Mouse (Mus musculus): ENCODE data around the gene Rapgef3.
A peak's percentile ranks its signal among the peaks of the same experiment; 100 is the strongest.

Rapgef3 gene

DNA sequence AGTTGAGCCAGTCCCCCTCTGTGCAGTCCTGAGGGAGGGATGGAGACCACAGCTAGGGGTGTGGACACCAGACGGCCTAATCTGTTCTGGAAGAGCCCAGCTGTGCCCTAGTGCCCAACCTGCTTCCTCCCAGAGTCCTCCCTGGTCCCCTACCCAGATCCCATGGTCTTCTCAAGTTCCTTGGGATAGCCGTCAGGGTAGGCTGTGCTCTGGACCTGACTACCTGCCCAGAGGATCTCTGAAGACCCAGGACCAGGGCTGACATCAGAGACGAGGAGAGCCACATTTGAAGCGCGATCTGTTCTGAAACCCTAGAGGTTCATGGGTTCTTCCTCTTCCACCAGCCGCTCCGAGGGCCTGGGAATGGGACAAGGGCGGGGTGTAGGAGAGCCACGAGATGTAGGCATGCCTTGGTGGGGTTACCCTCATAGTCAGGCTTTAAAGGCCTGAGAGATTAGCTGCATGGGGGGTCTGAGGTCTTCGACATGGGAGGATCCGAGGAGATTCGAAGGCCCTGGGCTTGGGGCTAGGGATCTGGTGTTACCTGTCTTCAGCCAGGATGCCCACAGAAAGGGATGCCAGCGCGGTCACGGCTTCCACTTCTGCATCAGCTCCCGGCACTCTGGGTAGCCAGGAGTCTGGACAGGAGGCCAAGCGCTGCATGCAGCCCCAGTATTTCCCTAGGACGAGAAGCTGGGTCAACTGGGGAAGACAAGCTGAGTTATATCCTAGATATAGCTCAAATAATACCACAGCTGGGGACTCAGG is 25.8 kb upstream of the Rapgef3 start:
- DNase-seq = no peak

DNA sequence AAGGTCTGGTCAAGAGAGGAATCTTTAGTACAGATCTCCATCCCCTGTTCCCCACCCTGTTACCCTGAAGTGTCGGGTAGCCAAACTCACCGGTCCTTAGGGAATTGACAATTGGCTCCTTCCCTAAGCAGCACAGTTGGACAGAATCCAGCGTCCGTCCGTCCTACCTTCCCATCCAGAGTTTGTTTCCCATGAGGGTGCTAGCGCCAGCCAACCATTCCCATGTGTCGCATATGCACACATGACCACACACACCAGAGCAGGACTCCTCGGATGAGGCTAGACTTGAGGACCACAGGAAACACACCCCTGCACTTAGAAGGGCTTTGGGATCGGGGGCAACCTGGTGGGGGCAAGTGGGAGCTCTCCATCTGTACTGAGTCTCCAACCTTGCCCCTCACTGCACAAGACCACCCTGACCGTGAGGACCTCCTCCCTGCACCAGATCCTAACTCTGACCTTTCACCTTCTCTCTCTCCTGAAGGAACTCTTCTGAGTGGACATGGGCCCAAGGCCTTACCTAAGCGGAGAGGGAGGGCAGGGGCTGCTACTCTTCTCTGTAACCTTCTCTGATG is 23.4 kb upstream of the Rapgef3 start:
- DNase-seq = no peak

DNA sequence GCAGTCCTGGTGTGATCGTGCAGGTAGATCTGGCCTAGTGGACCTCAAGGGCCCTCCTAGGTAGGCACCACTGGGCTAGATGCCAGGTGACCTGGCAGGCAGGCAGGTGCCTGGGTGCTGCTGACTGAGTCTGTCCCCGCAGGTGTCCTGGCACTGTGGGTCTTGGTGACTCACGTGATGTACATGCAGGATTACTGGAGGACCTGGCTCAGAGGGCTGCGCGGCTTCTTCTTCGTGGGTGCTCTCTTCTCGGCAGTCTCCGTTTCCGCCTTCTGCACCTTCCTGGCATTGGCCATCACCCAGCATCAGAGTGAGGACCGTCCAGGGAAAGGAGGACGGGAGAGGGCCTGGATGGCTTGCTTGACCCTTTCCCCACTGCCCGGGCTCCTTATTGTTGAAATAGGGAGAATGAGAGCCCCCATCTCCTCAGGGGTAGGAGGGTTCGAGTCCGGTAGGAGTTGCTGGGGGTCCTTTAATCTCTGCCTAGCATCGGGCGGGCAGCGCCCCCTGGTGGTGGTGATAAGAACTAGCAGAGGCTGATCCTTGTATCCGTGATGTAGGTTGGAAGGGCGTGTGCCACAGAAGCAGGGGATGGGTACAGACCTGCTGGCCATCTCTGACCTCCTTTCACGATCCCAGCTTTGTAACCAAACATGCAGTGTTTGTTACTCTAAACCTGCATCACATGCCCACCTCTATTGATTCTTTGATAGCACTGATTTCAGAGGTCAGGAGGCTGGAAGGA is 22.2 kb upstream of the Rapgef3 start:
- peak; percentile 80 for DNase-seq

DNA sequence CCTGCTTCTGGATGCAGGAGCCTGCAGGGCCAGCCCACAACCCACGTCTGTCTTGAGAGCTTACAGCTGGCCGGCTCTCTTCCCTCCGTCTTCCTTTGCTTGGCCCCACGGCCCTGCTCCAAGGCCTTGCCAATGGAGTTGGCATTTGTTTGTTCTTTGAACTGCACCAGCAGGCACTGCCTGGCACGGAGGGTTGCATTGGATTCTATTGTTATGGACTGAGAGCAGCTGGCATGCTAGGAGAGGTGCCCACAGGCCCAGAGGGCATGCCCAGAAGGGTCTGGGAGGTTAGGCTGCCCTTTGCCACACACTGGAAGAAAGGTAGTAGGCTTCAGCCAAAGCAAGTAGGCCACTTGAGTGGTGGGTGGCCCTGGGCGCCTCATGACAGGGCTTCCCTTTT is 21.0 kb upstream of the Rapgef3 start:
- peak; percentile 58 for DNase-seq

DNA sequence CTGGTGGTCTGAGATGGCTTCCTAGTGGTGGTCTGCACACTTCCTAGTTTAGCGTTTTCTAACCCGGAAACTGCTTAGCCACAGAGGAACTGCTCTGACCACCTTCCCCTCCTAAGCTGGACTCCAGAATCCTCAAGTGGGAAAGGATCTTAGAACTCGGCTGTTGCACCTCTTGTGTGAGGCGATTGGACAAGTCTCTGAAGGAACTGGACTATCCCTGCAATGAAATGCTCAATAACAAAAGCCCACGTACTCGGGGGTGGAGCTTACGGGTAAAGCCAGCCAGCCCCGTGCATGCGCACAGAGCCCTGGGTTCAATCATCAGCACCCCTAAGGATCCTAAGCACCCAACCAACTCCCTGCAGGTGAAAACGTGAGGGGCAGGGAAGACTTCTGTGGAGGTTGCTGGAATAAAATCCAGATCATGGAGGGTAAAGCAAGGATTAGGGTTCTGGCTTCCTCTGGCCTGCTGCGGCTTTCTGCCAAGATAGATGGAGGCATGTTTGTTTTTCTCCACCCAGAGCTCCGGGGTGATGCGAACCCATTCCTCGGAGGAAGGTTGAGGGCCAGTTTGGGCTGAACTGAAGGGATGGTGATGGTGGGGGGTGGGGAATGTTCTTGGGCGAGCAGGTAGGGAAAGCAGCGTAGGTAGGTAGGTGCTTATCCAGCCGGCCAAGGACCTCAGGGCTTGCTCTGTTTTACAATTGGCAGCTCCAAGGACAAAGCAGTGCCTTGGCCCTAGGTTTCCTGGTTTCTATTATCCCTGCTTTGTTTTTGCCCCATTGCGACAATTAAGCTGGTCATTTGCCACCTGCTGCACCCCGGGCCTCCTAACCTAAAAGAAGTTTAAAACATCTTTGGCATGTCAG is 20.3 kb upstream of the Rapgef3 start:
- DNase-seq = no peak

DNA sequence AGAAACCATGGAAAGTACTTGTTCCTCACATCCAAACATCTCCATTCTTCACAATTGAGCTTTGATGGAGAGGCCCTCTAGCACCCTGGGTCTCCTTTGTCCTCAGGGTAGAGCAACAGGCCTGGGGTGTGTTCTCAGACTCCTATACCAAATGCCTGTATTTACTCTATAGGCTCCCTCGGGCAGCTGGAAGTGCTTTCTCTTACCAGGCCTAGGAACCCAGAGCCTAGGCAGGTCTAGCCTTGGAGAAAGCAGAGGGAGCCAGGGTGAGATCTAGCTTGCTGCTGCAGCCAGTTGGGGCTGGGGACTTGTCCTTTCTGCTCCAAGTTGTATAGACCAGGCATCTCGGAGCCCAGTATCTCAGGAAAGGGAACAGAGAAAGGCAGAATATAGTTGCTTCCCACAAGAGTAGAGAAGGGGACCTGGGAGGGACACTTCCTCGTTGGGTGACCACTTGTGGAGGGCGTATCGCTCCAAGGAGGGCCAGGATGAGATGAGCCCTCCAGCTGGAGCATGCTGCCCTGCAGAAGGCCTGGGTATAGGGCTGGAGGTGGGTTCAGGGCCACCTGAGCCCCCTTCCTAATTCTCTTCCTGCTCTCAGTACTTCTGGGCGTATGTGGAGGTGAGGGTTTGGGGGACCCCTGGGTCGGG is 19.5 kb upstream of the Rapgef3 start:
- no peak for DNase-seq

DNA sequence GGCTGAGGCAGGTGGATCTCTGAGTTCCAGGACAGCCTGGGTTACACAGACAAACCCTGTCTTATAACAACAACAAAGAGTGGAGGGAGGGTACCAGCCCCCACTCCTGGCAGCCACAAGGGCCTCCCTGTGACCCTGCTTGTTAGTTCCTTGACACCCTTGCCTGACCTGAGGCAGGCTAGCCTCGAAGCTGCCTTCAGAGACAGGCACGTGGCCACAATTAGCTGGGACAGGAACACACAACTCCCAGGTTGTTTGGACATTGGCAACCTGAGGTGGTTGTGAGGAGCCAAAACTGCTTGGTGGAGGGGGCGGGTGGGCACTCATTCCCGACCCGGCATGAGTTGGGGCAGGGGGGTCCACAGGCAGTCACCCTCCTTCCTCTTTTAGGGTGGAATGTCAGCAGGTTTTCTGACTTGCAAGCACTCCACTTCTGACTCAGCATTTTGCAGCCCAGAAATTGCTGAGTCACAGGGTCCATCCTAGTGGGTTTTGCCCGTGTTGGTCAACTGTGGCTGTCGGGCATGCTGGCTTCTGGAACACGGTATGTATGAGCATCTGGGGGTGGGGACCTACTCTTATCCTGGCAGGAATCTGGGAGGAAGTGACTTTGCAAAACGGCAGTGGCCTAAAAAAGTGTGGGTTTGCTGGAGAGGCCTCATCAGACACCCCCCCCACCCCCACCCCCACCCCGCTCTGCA is 18.8 kb upstream of the Rapgef3 start:
- peak; percentile 49 for DNase-seq

DNA sequence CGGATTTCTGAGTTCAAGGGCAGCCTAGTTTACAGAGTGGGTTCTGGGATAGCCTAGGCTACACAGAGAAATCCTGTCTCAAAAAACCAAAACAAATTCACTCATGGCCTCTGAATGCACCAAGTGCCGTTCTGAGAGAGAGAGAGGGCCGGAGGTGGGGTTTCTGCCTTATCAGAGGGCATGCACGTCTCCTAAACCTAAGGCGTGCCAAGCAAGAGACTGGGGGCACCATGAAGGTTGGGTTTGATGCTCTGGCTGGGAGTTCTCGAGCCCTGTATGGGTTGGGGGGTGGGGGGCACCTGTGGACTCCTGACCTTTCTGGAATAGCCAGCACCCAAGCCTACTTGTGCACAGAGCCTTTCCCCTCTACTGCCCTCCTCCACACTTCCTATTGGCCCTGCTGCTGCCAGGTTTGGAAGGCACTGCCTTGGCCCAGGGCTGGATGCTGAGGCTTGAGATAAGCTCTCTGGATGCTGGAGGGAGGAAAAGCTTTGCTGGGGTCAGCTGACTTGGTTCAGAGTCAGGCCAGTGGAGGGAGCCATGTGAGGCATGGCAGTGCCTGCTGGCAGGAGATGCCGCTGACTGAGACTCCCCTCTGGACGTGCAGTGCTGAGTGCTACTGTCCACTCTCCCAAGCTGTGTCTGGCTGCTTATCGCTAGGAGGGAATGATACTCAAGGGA is 18.1 kb upstream of the Rapgef3 start:
- peak; percentile 52 for DNase-seq

DNA sequence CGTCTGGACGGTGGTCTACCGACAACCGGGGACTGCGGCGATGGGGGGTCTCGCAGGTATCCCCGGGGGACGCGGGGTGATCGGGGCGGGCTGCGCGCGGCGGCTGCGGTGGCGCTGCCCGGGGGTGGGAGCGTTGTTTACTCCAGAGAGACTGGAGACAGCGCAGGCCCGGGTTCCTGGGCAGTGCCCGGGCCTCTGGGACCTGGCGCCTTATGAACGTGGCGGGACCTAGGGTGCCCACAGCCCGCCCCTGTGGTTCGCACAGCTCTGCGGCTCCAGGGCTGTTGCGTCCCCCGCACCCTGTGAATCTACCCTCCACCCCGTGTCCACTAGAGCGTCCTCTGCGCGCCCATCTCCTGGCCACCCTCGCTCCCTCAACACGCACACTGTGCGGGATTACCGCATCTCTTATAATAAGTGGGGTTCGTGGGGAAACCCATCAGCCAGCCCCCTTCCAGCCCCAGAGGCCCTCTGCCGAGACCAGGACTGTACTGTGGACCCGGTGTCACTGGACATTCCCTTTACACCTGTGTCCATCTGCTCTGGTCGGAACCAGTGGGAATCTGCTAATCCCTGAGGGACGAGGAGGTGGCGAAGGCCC is 16.9 kb upstream of the Rapgef3 start:
- DNase-seq = no peak

DNA sequence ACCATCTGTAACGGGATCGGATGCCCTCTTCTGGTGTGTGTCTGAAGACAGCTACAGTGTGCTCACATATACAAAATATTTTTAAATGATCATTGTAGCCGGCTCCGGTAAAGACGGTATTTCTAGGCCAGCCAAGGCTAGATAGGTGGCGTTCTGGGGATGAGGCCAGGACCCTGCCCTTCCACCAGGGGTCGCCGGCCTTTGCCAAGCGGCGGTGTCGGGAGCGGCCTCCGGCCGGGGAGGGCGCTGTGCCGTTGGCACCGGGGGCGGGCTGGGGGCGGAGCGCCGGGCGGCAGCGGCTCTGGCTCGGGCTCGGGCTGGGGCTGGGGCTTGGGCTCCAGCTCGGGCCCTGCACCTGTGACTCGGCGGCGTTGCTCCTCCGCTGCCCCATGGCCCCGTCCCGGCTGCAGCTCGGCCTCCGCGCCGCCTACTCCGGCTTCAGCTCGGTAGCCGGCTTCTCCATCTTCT is 16.4 kb upstream of the Rapgef3 start:
- DNase-seq = peak; percentile 94

DNA sequence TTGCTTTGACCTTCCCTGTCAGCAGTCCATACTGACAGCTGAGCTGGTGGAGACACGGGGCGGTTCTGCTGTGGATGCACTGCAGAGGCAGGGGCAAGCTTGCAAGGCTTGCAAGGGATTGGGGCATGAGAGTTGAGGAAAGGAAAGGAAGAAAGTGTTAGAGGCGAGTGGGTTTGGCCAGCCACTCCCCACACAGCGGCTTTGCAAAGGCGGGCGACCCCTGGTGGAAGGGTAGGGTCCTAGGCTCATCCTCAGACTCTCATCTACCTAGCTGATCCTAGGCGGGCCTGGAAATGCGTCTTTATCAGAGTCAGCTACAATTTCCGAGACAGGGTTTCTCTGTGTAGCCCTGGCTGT is 15.0 kb upstream of the Rapgef3 start:
- DNase-seq = peak; percentile 91

DNA sequence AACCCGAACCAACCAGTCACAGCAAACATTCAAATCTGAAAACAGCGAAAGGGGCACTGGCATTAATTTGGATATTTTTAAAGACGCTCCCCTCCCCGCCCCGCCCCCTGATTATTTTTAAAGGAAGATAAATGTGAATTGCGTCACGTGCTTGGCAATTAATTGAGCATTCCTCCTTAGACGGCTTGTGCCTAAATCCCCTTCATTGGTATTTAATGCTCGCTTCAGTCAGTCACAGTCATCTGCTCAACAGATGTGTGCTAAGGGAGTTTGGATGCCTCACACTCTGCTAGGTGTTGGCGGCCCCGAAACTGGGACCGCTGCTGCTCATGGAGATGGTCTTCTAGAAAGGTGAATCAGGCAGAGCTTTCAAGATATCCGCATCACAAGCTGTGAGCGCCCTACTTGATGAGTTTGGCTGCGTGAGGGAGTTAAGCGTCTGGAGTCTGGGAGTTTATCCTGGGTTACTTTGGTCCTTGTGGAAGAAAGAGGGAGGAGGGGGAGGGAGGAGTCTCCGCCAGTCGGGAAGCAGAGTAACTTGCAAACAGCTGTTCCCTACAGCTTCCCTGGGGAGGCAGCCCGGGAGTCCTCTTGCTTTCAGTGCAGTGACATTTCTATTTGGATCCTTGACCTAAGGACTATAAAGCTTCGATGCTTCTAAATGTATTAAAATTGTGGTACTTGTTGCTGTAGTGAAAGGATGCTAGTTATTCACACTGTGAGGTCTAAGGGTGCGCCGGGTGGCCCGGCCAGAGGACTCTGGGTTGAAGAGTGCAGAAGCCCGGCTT is 14.4 kb upstream of the Rapgef3 start:
- DNase-seq = peak; percentile 84

DNA sequence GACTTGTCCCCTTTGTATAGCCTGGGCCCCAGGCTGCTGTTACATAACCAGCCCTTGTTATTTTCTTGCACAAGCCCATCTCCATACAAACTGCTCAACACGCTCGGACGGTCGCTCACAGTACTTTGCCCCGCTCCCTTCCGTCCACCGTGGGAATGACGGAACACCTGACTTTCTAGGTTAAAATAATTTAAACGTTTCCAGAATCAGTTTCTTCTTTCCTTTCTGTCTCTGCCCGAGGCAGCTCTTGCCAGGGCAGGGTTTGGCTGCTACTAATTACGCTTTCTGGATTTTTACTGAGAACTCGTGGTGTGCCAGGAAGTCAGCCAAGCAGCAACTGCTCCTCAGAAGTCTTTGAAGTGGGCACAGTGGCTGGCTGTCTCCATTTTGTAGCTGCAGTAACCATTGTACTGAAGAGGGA is 12.8 kb upstream of the Rapgef3 start:
- peak; percentile 68 for DNase-seq

DNA sequence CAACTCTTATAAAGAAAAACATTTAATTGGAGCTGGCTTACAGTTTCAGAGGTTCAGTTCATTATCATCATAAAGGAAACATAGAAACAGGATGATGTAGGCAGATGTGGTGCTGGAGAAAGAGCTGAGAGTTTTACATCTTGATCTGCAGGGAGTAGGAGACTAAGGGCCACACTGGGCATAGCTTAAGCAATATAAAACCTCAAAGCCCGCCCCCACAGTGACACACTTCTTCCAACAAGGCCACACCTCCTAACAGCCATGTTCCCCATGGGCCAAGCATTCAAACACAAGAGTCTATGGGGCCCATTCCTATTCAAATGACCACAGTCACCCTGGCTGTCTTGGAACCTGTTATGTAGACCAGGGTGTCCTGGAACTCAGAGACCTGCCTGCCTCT is 11.8 kb upstream of the Rapgef3 start:
- DNase-seq = no peak

DNA sequence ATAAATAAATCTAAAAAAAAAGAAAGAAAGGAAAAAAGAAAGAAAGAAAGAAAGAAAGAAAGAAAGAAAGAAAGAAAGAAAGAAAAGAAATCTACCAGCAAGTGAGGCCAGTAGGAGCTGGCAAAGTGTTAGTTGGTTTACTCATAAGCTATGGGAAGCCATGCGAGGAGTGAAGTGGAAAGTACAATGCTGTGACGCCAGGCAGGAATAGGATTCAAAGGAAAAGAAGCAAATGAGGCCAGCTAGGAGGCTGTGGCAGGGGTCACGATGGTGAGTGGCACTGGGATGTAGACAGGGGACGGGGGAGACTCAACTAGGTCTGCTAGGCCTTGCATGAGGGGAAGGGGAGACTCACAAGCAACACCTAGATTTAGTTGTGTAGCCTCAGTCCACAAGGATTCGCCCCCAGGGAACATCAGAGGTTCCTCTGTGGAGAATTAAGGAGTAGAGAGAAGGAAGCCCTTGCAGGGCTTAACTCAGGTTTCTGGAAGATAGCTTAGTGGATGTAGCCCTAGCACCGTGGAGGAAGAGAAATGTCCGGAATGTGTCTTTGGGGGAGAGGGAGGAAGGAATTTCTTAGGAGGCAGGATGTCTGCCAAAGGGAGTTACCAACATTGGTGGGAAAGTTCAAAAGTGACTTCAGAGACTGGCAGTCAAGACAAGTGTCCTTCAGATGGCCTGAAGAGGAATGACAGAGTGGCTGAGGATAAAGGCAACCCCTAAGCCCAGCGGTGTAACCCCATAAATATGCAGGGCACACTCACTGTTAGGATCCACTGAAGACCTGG is 10.7 kb upstream of the Rapgef3 start, which contains the start of gene Slc48a1:
Slc48a1 (plus strand) TSS at position 210 of the 788 bp plus-strand sequence.
- DNase-seq = peak; percentile 51

DNA sequence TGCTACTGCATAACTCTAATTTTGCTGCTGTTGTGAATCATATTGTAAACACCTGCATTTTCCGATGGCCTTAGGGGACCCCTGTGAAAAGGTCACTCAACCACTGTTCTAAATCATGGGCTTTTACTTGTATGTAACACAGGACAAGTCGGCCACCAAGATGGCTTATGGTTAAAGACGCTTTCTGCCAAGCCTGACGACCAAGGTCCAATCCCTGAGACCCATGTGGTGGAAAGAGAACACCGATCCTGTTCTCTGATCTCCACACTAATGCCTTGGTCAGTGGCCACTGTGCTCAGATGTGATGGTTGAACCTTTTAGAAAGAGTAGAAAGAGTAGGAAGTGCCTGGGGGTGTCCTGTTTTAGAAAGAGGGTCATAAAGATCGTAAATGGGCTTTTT is 9.1 kb upstream of the Rapgef3 start:
- DNase-seq = no peak

DNA sequence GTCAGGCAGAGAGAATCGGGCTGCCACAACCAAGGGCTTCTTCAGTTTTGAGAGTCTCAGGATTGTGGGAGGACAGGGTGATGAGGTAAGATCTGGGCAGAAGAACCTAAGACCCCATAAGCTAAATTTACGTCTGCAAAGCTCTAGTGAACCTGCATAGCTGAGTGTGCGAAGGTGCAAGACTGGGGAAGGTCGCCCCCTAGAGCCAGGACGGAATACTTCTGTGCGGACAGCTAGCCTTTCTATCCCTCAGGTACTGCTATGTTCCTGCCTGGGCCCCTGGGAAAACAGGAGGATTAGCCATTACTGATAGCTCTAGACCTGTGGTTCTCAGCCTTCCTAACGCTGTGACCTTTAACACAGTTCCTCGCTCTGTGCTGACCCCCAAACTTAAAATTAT is 8.7 kb upstream of the Rapgef3 start:
- DNase-seq = peak; percentile 93

DNA sequence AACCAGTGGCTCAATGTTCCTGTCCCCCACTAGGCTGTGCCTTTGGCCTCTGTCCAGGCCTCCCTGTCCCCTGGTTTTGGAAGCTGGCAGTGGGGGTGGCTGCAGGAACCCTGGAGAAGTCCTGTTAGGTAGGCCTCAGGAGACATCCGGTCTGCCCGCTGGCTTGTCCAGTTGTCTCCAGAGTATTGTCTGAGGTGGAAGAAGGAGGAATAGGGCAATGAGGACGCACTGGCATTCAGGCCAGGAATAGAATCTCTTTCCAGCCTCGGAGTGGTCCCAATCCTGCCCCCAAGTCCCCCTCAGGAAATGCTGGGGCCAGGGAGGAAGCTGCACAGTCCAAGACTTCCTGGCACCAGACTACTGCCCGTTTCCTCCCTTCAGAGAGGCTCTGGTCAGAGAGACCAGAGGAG is 6.2 kb upstream of the Rapgef3 start:
- peak; percentile 77 for DNase-seq

DNA sequence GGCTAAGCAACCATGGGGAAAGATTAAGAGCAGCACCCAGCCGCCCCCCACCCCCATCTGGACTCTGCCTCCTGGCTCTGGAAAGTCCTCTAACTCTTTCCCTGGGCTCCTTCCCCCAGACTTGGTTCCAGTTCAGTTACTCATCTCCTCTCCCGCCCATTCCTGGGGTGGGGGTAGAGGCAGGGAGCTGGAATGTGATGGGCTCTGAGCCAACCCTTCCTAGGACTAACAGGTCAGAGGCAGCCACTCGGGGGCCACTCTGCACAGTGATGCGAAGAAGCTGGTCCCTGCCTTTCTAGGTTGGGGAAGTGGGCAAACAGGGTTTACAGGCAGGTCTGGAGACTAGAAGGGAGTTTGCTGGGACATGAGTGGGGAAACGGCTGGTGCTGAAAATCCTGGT is 5.3 kb upstream of the Rapgef3 start:
- peak; percentile 97 for DNase-seq

Data from kidney, postnatal 10 days (tissue).